Mouse (Mus musculus) c-Kit-positive CD71-negative TER-119-negative erythroid progenitor cells, embryonic 14.5 days (primary cell): ENCODE measurements around the gene Enpp6.

Experiments used
- DNase-seq: peaks from one replicate; pipeline ENCODE4 v3.0.0-alpha.2; 2013; ENCODE audit warnings: low read depth

Gene Enpp6

DNA sequence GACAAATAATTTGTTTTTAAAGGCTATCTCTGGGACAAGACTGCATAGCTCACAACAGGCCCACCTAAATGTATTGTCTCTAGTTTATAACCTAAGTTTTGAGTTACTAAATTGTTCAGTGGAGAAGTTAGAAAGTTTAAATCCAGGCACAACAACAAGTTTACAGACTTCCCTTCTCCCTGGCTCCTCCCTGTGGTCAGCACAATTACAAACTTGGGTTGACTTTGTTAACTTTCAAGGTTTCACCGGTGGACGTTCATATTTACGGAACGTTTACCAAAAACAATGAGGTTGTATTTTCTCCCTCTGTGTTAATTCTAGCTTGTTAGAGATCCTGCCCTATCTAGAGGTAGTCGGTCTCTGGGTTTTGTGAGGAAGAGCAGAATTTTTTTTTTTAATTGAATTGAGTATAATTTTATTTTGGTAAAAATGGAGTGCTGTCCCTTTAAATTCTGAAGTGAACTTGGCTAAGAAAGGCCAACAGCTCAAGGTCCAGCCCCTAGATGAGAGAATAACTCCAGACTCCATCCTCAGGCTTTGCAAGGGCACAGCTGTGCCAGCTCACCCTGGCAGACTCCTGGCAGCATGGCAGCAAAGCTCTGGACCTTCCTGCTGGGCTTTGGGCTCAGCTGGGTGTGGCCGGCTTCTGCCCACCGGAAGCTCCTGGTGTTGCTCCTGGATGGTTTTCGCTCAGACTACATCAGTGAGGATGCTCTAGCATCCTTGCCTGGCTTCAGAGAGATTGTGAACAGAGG lies at the start of gene Enpp6:
Gene Enpp6, plus strand, starts transcription at position 502 of the 755 bp plus-strand sequence.
- DNase-seq, result no peak

DNA sequence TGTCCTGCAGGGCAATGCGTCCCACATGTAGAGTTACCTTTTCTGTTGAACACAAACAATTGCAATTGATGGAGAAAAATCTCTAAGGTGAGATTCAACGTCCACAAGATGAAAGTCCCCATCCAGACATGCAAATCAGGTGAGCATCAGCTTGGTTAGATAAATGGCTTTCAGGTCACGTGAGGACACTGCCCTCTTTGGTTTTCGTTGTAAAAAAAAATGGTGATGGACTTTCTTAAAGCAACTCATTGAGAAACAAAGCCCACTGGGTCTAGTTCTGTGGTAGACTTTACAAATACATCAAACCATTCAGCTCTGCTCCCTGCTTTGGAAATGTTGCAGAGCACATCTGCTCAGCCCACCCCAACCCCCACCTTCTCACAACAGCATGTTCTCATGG lies 48.5 kb upstream of the Enpp6 start:
- no peak for DNase-seq

- DNase-seq, result peak; percentile 64
These were observed 45.4 kb upstream of the Enpp6 start for GRCm38 (mm10) chr8:46941295-46941694.

- no peak for DNase-seq
These were observed 44.7 kb upstream of the Enpp6 start for GRCm38 (mm10) chr8:46941731-46942650.

DNA sequence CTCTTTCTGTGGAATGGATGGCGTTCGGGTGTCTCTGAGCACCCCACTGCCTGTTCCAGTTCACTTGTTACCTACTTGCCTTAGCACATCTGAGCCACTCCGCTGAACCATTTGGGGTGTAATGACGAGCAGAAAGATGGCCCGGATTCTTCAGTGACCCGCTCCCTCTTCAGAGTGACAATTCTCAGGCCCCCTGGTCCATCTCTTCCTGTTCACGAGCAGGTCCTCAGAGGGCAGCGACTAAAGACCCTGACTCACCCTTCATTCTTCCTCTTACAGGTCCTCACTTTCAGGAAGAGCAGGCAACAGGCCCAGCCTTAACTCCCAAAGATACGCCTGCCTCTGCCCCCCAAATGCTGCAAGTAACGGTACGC lies 44.0 kb upstream of the Enpp6 start:
- no peak for DNase-seq

GRCm38 (mm10) chr8:46943337-46943736 lies 43.4 kb upstream of the Enpp6 start:
- DNase-seq, result no peak

- DNase-seq, result no peak
These were observed 40.5 kb upstream of the Enpp6 start for GRCm38 (mm10) chr8:46946181-46946580.

GRCm38 (mm10) chr8:46948091-46948757 lies 38.5 kb upstream of the Enpp6 start:
- no peak for DNase-seq

DNA sequence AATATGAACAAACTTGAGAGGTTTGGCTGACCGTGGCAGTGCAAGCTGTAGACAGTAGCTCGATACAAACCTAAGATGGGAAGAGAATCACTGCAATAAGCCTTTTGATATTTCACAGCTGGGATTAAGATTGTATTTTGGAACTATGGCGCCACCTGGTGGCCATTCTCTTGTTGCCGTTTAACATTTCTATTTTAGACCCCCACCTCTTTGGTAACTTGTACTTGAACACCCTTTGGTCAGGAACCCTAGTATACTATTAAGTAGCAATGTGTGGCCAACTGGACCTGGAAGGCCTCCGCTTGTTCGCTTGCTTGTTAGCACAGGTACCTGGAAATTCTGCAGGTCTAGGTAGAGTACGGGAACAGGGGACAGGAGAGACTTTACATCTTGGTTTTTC lies 33.2 kb upstream of the Enpp6 start:
- DNase-seq, result peak; percentile 68

DNA sequence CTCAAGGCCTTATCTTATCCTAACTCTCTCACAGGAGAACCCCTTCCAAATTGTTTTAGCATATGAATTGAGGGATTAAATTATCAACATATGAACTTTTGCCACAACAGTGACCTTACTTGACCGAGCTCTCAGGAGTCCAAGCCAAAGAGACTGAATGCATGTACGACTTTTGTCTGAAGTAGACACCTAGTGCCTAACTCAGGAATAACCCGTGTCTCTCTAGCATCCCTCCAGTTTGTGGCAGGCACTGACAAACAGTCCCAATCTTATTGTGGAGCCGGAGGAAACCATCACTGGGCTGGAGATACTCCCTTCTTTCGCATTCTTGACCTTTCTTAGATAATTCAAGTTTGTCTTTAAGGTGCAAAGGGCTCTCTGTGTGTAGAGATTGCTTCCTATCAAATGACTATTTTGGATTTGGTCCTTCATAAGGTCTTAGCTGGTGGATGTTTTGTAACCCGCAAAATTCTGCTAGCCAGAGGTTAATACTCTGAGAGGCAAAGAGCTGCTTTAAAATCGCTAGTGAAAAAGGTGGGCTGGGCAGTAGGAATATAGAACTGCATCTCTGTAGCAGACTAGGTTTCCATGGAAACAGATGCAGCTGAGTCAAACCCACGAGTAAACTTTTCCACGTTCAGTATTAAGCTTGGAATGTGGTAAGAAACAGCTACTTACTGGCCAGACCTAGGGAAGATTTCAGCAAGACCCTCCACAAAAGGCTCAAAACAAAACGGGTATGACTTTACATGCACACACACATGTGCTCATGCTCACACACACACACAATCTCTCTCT lies 23.9 kb upstream of the Enpp6 start:
- no peak for DNase-seq

DNA sequence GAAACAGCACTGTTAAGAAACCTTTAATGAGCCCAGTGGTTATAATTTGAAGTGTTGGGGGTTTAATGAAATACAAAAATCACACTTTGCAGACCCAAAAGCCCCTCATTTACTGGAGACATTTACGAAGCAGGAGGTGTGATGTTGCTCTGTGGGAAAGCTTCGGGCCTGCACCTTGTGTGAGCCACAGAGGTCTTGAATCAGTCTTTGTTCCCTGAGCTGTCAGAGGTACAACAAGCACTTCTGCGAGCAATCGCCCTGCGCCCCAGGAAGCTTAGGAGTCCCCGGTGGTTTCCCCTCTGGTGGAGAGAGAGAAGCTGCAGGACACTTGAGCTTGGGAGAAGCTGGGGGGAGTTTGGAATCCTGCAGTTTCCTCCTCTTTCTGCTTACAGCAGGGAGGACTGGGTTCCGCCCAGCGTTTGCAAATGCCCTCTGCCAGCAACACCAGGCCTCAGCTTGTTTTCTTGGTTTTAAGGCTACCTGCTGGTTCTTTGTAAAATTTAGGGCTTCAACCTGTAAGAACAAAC lies 23.0 kb upstream of the Enpp6 start:
- no peak for DNase-seq

DNA sequence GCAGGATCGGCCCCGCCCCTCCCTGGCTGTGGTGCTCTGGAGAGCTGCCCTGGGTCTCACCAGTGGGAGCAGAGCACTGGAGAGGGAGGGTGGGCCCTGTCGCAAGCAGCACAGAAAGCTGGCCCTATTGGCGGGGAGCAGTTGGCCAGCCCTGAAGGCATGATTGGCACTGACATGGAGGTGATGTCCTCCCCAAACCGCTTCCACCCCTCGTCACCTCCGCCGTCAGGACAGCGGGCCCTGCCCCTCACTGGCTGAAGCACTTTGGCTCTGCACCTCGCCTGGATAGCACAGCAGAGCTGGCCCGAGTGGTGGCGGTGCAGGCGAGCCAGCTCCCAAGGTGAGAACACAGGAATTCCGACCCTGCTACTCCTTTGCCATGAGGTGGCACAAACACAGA lies 20.9 kb upstream of the Enpp6 start:
- DNase-seq, result no peak

DNA sequence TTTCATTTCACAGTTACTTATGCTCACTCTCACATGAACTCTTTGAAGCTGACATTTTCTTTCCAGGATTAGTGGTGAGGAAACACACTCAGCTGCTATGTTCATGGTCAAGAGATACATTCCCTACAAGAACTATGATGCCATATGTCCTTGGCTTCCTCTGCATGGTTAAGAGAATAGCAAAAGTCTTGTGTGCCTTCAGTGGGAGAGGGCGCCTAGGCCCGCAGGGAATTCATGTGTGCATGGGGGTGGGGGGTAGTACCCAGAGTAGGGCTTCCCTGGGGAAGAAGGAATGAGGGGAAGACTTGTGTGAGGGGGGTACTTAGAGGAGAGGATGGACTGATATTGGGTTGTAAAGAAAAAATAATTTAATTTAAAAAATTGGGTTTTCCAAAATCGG lies 18.0 kb upstream of the Enpp6 start:
- no peak for DNase-seq

DNA sequence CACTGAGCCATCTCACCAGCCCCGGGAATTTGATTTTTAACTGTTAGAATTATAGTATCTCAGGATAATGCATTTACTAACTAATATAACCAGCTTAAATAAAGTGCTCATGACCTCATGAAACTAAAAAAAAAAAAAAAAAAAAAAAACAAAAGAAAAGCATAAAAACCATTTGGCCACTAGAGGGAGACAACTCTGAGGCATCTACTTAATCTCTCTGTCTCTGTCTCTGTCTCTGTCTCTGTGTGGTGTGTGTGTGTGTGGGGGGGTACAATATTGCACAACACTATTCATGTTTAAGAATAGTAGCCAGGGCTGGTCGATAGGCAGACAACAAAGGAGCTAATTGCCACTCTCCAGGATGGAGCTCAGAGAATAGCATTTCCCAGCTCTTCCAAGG lies 17.3 kb upstream of the Enpp6 start:
- no peak for DNase-seq

DNA sequence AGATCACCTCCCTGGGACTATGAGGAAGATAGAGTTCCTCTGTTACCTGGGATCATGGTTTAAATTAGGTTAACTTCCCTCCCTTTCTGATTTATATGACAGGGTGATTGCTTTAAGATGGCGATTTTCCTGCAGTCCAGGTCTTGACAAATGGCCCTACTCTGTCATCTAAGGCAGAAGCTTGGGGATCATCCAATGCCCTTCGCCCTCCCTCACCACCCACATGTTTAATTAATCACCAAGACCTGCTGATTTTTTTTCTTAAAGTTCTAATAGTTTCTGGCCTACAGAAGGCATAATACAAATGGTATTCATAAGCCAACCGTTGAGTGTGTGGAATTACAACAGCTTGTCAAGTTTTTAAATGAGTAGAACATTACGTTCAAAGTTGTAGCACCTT lies 9.3 kb upstream of the Enpp6 start:
- DNase-seq, result no peak

DNA sequence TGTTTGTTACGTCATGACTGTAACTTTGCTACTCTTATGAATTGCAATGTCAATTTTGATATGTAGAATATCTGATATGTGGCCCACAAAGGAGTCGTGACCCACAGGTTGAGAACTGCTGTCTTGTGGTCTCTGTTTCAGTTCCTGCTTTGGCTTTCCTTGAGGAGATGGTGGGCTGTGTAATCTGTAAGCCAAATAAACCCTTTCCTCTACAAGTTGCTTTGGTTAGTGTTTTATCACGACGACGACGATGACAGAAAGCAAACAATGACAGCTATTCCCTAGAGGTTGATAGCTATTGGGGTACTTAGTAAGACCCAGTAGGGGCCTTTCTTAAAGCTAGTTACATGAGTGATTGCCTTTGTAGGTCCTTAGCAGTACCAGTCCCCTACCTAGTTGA lies 4.5 kb upstream of the Enpp6 start:
- no peak for DNase-seq

DNA sequence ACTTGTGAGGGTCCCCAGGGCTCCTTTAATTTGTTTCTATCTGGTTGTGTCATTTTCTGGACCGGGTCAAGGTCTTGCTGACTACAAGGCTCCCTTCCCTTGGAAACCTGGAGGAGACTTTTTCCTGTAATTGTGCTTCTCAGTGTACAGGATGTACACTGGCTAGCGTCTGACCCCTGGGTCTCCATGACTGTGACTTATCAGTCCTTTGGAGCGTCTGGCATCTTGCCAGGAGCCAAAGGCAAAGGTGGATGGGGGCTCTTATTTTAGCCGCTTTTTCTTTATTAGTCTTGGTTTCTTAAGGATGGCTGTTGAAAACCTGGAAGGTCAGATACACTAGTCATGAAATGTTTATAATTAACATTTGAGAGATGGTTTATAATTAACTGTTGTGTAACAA lies 3.9 kb upstream of the Enpp6 start:
- DNase-seq, result no peak

DNA sequence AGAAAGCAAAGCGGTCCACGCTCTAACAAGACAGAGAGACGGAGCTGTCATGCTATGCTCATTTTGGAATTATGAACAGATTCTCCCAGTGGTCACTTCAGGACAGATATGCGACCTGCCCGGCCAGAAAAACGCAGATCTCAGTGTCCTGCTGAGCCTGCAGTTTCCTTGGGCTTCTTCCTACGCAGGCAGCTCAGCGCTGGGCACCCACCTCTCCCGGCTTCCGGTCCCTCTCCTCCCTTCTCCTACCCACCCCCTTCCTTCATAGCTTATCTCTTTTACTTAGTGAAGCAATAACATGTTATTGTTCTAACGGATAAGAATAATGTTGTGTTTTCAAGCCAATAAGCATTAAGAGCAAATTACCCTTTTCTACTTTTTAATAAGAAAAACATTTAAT lies 2.0 kb upstream of the Enpp6 start:
- no peak for DNase-seq

DNA sequence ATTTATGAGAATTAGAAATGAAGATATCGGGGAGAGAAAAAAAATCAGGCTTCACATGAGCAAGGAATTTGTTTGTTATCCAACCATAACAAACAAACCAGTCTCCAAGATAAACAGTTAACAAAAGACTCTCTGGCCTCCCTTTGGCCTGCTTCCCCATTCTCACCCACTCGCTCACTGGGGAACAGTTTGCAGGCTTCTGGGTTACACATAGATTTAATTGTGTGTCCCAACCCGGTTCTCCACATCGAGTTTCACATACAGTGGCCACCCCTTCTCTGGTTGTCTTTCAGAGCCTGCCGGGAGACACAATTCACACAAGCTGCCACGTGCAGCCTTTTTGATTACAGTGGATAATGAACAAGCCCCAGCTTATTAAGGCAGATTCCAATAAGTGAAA lies 1.7 kb downstream of the Enpp6 start:
- no peak for DNase-seq

- no peak for DNase-seq
These were observed 4.4 kb downstream of the Enpp6 start for GRCm38 (mm10) chr8:46991081-46991480.

GRCm38 (mm10) chr8:46992579-46992978 lies 5.9 kb downstream of the Enpp6 start:
- no peak for DNase-seq
